Mouse (Mus musculus) lung, adult 18-20 months (tissue): ENCODE results near the gene Naaa.
A peak's percentile ranks its signal among the peaks of the same experiment; 100 is the strongest.

Experiments used
- DNase-seq, 2 experiments: peaks; one replicate each; pipeline ENCODE4 v3.0.0; 2022; ENCODE audit warnings: mixed read lengths in 2 of 2

Naaa gene

GRCm38 (mm10) chr5:92277437-92278394, at the start of gene Naaa:
Gene Naaa (minus strand): TSS chr5:92278170.
- DNase-seq: peak; percentile 94

DNA sequence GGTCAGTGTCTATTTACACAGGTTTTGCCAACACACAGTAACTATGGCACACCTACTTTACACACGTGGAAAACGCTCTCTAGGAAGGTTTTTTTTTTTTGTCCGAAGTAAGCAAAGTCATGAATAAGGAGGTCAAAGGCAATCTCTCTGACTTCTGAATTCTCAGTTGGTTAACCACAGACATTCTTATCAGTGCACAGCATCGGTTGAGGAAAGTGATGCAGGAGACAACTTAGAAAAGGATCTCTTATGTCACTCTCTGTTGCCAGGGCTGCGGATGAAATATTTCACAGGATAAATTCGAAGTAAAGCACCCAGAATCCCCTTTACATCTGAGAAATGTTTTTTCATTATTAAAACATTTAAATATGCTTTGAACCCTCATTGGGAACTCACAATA, 49.4 kb upstream of the Naaa start:
- DNase-seq: no peak

GRCm38 (mm10) chr5:92323264-92323663, 45.3 kb upstream of the Naaa start:
- DNase-seq: peak; percentile 54 to 57

DNA sequence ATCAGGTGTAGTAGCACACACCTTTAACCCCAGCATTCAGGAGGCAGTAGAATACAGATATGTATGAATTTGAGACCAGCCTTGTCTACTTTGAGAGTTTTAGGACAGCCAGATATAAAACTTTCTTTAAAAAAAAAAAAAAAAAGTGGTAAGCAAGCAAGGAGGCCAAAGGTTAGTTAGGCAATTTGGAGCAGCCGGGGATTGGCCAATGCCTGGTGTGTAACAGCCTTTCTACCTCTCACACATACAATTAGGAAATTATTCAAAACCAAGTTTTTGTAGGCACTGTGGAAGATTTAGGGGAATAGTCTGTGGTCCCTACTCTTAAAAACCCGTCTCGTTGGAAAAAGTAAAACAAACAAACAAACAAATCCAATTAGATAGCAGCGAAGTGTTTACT, 44.6 kb upstream of the Naaa start:
- peak; percentile 27 to 40 for DNase-seq

DNA sequence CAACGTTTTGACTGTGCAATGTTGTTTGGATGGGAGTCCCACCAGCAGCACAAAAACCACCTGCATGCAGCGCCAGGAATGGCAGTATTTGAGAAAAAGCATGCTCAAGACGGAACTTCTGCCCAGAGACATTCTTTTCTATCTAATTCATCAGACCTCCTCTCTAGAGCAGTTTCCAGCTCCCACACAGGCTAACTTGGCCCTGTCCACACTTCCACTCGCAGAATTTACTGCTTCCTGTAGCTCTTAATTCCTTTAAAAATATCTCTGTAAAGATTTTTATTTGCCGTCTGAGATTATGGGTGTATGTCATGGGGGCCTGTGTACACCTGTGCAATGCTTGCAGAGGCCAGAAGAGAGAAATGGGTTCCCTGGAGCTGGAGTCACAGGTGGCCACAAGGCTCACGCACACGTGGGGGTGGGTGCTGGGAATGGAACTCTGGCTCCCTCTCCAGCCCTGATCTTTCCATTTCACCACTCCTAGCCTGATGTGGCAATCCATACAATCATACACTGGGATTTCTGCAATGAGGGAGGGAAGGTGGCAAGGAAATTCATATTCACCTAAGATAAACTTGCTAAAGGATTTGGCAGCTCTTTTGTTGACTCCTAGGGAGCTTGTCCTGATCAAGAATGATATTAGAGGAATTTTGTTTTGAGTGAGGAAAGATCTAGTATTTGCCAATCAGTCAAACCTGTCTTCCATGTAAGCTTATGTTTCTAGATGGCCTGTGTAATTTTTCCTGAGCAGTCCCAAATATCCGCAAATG, 43.8 kb upstream of the Naaa start:
- DNase-seq: no peak

DNA sequence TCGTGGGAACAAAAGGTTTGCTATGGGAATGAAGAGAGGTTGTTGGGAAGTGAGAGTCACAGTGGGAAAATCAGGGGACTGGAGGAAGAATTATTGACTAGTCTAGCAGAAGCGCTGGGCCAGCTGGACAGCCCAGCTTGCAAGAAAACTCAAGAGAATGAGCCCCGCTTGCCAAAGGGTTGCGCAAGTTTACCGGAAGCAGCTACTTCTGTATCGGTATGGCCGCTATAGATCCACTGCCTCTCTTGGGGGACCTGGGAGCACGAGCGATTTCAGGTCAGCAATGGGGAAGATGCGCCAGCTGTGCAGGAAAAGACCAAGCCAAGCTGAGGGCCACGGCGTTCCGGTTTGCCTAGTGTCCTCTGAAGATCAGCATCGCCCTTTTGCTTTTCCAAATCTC, 40.6 kb upstream of the Naaa start:
- DNase-seq: no peak

GRCm38 (mm10) chr5:92318119-92318518, 40.1 kb upstream of the Naaa start:
- no peak for DNase-seq

- DNase-seq: no peak
Observed at GRCm38 (mm10) chr5:92313776-92314175, 35.8 kb upstream of the Naaa start.

- peak; percentile 76 to 84 for DNase-seq
Observed at GRCm38 (mm10) chr5:92312046-92312715, 34.2 kb upstream of the Naaa start.

- peak; percentile 93 to 94 for DNase-seq
Observed at GRCm38 (mm10) chr5:92309681-92310511, 31.9 kb upstream of the Naaa start, which contains the start of gene Sdad1. Gene Sdad1 (minus strand): TSS chr5:92310479.

DNA sequence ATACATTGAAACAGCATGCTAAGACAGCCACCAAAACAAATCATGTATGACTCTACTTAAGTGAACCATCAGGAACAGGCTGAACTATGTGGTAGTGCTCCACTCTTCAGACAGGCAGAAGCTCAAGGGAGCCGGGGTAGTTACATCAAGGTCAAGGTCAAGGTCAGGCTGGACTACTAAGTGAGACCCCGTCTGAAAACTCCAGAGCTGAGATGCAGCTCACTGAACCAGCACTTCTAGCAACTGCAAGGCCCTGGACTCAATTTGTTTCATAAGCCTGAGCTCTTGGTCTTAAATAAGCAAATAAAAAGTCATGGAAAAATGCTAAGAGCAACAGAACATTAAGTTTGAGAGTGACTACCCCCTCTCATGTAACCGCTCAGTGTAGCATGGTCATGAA, 26.3 kb upstream of the Naaa start:
- no peak for DNase-seq

DNA sequence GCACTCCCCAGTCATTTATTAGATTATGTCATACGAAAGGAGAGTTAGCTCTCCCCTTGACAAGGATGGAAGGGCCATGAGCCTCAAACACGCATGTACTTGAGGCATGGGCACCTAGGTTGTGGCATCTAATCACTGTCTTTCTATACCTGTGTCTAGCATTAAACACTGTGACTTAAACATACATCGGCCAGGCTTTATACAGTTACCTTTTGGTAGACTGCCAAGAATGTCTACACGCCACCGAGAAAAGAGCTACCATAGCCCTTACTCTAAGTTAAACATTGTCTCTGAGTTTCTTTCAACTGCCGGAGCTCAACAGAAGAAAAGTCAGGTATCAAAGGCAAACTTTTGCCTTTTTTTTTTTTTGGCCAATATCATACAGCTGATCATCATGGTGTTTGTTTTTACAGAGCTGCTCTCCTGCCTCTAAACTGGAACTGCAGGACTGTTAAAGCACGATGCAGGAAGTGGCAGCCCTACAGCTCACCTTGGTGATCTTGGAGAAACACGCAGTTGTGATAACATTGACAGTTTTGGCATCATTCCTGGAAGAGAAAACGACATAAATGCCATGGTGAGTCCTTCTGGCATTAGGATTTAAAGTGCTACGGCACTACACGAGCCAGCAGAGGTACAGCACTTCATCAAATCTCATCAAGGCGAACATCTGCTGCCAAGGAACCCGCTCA, 24.3 kb upstream of the Naaa start:
- DNase-seq: no peak

DNA sequence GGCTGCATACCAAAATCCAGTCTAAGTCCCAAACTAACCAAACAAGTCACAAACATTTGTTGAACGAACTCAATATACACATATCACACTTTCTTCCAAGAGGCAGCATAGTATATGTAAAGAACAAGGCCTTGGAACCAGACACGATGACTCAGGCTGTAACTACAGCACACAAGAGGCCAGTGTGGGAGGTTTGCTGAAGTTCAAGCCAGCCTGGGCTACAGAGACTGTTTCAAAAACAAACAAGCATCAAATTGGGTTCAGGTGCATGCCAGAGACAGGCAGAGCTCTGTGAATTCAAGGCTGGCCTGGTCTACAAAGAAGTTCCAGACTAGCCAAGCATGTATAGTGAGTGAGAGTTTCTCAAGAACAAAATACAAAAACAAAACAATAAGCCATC, 16.6 kb upstream of the Naaa start:
- DNase-seq: no peak

DNA sequence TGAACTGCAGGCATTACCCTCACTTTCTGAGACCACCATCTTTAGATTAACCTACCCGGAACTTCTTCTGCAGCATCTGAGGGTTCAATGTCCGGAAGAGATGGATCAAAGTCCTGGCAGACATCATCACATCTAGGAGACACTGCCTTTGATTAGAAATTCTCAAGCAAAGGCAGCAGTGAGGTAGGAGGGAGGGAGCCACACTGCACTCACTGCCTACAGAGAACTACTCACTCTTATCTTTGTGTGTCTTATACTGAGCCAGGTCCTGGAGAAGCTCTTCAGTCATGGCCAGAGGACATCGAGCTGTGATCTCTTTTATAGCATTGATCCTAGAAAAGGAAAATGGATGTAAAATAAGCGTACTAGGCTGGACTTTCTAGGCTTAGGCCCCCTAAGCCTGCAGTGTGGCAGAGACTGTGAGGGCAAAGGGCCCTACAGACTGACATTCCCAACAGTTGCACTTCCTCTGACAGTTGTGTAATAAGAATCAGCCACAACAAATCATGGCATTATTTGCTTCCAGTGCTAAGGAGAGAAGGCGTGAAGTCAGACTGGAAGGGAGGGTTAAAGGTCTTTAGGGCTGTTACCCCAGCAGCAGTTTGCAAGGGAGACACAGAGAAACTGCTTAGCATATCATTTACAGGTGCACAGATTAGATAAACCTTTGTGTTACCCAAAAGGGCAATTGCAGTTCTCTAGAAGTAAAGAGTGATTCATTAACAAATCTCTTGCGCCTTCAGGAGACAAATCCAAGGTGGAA, 13.9 kb upstream of the Naaa start:
- DNase-seq: no peak

DNA sequence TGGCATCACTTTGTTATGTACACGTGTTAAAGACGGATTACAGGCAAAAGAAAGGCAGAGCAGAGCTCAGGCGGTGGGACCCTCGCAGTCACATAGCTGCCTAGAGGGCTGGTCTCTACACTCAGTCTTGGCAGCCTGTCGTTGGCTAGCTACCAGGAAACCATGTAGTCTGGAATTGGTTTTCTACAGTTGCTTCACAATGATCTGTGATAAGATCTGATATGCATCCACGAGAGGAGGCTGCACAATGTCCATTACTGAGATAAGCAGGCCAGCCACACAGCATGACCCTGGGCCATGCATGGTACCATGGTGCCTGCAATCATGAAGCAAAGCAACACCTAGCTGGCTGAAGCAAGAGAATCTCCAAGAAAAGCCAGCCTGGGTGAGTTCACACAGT, 9.9 kb upstream of the Naaa start:
- DNase-seq: no peak

DNA sequence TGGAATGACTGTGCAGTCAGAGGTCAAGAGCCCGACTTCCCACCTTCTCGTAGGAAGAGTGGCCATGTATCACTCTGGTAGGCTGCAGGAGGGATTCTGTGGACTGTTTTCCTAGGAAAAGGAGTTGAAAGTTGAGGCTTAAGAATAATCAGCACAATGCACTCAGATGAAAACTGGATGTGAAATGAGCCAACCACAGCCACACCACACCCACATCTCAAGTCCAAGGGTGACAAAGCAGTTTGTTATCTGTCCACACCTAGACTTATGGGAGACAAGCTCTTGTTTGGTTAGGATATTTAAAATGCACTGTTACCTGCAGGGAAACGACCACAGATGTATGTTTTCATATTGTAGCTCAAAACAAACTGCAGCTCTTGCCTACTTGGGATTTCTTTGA, 5.1 kb upstream of the Naaa start:
- no peak for DNase-seq

DNA sequence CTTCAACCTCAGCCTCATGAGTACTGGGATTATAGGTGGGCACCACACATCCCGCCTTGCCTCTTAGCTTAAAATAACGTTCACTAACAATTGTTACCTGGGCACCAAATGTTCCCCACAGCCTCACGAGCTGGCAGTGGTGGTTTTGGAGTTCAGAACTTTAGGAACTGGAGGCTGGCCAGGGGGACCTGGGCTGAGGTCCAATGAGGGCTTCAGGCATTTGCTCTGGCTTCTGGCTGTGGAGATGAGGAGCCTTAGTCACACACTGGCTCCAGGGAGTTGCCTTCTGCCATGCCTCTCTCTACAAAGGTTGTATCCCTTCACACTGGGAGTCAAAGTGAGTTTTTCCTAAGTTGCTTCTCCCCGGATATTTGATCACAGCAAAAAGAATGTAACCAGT, 4.6 kb upstream of the Naaa start:
- DNase-seq: no peak

DNA sequence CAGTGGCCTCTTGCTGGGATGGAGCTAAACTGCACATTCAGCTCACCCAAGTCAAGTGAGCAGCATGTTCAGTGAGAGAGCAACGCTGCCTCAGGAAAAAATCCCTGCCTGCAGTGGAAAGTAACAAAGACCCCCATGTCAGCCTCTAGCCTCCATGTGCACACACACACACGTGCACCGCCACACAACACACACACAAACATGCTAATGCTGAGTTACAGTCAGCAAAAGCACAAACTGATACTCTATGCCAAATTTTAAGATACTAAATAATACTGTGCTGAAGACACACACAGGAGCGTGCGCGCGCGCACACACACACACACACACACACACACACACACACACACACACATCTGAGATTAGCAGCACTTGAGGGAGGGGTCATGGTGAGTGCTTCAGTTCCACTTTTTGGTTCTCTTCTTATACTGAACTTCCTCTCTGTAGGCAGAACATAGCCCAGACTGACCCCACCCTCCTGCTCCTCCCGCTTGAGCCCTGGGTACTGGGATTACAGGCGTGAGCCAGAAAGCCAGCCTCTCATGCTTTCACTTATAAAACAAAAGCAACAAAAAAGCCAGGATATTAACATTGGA, 1.1 kb upstream of the Naaa start:
- DNase-seq: peak; percentile 36 to 56

DNA sequence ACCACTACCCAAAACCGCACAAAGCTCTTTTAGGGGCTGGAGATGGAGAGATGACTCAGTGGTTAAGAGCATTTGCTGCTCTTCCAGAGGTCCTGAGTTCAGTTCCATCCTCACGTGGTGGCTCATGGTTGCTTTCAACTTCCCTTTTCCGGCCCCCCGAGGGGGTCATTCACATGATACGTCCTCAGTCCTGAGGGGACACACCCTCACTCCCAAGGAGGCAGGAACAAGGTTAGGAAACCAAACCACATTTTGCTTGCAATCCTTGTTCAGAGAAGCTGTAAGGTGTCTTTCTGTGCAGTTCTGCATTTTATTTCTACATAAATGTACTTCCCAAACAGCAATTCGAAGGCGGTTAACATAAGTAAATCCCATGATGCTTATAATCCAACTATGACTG, 7.5 kb downstream of the Naaa start:
- DNase-seq: peak; percentile 49 to 60

GRCm38 (mm10) chr5:92263761-92264359, 14.1 kb downstream of the Naaa start:
- DNase-seq: peak; percentile 66 to 73
